Mouse (Mus musculus) left cerebral cortex, adult 6 months (tissue): ENCODE measurements around the gene Pdcd2. TPM values are rescaled to one million over a fixed set of nuclear protein-coding genes. Genes with fewer than 3 reads are reported as not detected.

Experiments used
- long read RNA-seq, 2 experiments: library from polyadenylated mRNA; unstranded; transcript quantifications; one replicate each; pipeline ENCODE4 v2.0.0; 2019 to 2020
- polyA plus RNA-seq: library from polyadenylated mRNA; unstranded; fragments of <200 nt; fragmentation: Nextera tagmentation; gene quantifications from 2 replicates; pipeline ENCODE4 v1.2.3, GENCODE M21; 2021

Pdcd2 gene
- 39.1 and 39.2 TPM in 2 replicates for polyA plus RNA-seq
- long read RNA-seq, experiment 1, transcript Pdcd2-201 (6 exons, 1,120 nt) = major isoform, 31 of 40 reads
- long read RNA-seq, experiment 1, partial matches to known transcripts = 1 of 40 reads
- long read RNA-seq, experiment 1, other reads (novel, unspliced or antisense) = 6 of 40 reads
- long read RNA-seq, experiment 2, transcript Pdcd2-201 (6 exons, 1,120 nt) = major isoform, 27 of 37 reads
- long read RNA-seq, experiment 2, partial matches to known transcripts = 3 of 37 reads
- long read RNA-seq, experiment 2, other reads (novel, unspliced or antisense) = 6 of 37 reads

DNA sequence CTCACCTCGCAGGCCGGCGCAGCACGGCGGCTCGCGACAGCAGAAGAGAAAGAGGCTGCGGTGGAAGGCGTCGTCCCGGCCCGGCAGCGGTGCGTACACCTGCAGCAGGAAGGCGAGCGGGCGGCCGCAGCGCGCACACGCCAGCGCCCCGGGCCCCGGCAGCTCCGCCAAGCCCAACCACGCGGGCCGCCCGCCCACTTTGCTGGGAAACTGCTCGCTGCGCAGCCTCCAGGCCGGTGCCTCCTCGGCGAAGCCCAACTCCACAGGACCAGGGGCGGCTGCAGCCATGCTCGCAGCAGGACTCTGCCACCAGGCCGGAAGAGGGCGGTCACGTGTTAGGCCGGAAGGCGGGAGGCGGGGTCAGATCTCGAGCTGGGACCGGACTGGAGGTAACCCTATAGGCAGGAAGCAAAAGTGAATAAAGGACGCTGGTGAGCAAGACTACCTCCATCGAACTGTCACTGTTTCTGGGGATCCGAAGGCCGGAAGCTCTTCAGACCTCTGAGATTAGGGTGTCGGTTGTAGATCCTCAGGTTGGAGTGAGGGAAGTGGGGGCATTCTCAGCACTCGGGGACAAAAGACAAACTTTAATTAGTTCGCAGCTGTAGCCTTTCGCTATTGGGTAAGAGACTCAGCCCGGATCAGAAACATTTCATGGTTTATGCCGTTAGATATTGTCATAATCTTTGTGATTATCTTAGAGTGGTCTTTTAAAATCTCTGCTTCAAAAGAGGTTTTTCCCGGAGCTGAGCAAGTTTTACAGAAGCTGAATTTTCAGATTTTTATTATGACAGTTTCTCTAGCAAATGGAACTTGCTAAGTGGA, at the start of gene Pdcd2:
TSS of gene Pdcd2 (minus strand) at position 316 of the 825 bp plus-strand sequence.

DNA sequence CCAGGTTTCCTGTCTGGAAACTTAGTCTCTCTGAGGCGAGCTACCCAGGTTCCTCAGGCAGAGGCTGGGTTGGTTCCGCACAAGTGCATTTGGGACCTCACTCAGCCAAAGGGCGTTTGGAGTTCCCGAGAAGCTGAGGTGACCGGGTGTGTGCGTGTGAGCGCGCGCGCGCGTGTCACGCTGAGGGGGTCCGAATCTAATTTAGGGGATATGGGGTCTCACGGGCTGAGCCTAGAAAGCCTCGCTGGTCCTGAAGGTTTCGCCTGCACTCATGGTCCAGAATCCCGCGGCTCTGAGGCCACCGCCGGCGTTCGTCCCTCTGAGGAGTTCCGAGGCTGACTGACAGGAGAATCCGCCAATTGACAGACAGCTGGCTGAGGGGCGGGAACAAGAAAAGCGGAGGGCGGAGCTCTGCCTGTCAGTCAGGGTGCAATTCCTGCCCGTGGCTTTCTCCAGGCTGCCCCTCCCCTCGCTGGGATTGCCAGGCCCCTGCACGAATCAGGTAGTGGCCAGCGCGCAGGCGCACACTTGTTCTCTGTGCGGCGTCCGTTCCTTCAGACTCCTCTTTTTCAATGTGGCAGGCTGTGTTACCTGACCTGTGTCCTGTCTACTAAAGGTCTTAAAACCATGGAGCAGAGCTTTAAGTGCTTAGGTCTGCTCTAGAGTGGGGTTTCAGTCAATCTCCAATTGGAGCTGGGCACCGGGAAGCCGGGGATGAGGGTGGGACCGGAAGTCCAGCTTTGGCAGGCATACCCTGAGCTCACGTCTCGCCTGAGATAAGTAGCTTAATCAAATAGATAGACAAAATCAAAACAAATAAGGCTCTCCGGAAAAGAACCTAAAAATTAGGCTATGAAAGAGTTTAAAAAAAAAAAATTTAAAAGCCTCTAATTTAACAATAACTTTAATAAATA, 37.2 kb upstream of the Pdcd2 start, which contains the start of gene Prdm9:
TSS of gene Prdm9 (minus strand) at position 341 of the 914 bp plus-strand sequence.

DNA sequence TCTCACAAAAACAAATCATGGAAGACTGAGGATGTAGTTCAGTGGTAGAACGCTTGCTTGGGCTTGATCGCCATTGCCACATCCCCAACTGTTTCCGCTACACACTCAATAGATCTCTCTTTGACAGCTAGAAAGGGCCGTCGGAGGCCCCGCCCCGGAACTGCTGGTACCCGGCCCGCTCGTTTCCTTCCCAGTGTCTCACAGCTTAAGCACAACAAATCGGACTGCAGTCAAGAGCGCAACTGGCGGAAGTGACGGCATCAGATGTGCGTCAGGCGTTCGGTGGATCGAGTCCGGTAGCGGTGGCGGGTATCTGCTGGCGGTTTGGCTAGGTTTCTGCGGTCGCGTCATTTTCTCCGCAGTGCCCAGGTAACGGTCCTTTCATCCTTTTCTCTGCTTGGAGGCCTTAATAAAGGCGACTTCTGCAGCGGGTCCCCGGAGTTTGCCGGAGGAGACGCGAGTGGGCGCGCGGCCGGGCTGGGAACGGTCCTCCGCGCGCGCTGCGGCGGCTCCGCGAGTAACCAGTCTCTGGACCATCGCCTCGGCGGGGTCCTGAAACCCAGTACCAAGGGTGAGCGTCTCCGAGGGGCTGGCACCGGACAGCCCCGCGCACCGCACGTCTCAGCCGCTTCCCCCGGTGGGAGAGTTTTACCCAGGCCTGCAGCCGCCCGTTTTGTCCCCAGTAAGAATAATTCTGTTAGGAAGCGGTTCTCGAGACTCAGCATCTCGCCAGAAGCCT, 27.3 kb downstream of the Pdcd2 start, which contains the start of the genes Psmb1 and Tbp:
TSS of gene Psmb1 (minus strand) at position 96 of the 739 bp plus-strand sequence.
TSS of gene Tbp (plus strand) at position 233 of the 739 bp plus-strand sequence.

Other genes with a start within 250 kb of the Pdcd2 start
- 1.6 and 1.9 TPM in 2 replicates for gene Dll1, start 150.4 kb downstream of the Pdcd2 start, polyA plus RNA-seq
- 22.2 and 23.7 TPM in 2 replicates for gene Fam120b, start 131.1 kb downstream of the Pdcd2 start, polyA plus RNA-seq
- gene Psmb1, start 27.6 kb downstream of the Pdcd2 start, polyA plus RNA-seq = 301 and 378 TPM in 2 replicates
- gene Tbp, start 27.4 kb downstream of the Pdcd2 start, polyA plus RNA-seq = 11.4 and 17.4 TPM in 2 replicates
- gene Prdm9, start 37.1 kb upstream of the Pdcd2 start, polyA plus RNA-seq = 0.43 and 0.48 TPM in 2 replicates
- 3.0 and 11.0 TPM in 2 replicates for gene Chd1, start 177.7 kb upstream of the Pdcd2 start, polyA plus RNA-seq